Mouse (Mus musculus) embryonic stem cell, embryonic (primary cell): ENCODE results near the gene Pgm5.
"Not testable (repeated sequence)": the region's sequence is repeated elsewhere in the genome, so short reads cannot be mapped to it uniquely, and the experiment has no call there.

Experiments used
- CTCF ChIA-PET, 4 experiments: fragments of 300-600 bp in 2 of 4; fragments of 350-600 bp in 2 of 4; sonication (Branson Sonifier 250); formaldehyde crosslinking; loops; one replicate each; lab custom pipeline; 2022; ENCODE audit warnings: inconsistent platforms in 2 of 4; lab: Charles Lee
- POLR2A ChIA-PET, 4 experiments: fragments of 300-600 bp in 2 of 4; fragments of 350-600 bp in 2 of 4; sonication (Branson Sonifier 250); formaldehyde crosslinking; loops; one replicate each; lab custom pipeline; 2022; ENCODE audit warnings: antibody characterized with exemption in 4 of 4, inconsistent platforms in 1 of 4; lab: Charles Lee

The Pgm5 gene

DNA sequence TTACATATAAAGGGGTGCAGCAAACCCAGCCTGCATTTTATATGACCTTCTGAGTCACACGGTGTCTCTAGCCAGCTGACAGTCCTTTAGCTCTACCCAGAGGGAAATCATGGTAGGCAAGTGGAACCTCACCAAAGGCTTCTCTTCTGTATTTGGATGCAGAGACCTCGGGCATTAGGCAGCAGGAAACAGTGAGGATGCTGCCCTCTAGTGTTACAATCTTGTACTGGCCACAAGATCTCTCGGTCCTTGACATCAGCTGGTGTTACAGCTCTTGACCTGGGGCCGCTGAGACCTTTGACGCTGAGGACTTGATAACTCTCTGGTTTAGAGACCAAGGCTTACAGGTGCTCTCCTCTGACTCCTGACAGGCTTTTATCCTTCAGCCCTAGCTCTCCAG lies 23.8 kb upstream of the Pgm5 start:
- POLR2A ChIA-PET, result no interaction called here
- CTCF ChIA-PET, result interaction anchor here (0.5 to 2.0 kb wide), 29 partner anchors 11 to 1830 kb away, joined by 3 to 12 read pairs (median 3); partner anchors contain the start of gene Fxn (in 1 of the 4)

DNA sequence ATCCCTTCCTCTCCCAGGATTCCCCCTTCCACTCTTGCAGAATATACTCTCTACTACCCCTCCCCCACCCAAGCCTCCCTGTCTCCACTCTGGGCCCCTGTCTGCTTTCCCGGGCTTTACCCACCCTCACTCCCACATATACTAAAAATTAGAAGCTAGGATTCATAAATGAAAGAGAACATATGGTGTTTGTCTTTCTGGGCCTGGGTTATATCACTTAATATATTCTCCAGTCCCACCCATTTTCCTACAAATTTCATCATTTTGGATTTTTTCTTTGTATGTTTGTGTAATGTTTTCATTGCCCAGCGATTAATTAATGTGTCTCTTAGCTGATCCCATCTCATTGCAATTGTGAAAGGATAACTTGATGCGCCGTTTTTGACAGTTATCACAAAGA lies 19.6 kb upstream of the Pgm5 start:
- ChIA-PET POLR2A (interaction anchor here in 2 of 4 experiments (0.6 to 0.7 kb wide), 3 partner anchors 13 to 649 kb away, joined by 3 to 8 read pairs (median 4); no protein-coding TSS in a partner anchor), CTCF (interaction anchor here (0.6 to 0.7 kb wide), 4 partner anchors 42 to 785 kb away, joined by 3 to 4 read pairs (median 4); no protein-coding TSS in a partner anchor)

DNA sequence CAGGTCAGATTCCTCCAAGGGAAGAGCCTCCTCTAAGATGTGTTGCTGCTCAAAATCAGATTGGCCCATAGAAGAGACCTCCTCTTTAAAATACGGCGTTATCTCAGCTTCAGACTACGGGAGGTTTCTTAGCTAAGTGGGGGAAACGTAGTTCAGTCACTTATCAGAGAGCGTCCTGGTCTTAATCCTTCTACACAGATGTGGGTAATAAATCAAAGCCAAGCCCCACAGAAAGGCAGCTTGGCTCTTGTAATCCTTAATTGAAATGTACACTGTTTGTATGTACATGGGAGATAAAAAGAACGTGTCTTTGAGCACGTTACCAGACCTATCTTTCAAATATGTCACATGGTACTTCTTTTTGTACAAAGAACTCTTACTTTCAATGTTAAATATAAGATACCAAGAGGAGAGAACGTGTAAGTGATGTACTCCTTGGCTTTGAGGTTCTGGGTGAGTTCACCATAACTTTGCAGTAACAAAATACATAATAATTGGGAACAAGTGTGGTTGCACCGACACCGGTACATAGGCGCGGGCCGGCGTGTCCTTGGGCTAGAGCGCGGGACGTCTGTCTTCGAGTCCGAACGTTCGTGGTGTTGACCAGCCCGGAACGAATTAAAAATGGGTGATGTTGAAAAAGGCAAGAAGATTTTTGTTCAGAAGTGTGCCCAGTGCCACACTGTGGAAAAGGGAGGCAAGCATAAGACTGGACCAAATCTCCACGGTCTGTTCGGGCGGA lies 13.6 kb upstream of the Pgm5 start, which contains the start of gene Gm10053:
Gm10053 (plus strand) TSS at position 558 of the 742 bp plus-strand sequence.
- POLR2A ChIA-PET, CTCF ChIA-PET: not testable (repeated sequence)

DNA sequence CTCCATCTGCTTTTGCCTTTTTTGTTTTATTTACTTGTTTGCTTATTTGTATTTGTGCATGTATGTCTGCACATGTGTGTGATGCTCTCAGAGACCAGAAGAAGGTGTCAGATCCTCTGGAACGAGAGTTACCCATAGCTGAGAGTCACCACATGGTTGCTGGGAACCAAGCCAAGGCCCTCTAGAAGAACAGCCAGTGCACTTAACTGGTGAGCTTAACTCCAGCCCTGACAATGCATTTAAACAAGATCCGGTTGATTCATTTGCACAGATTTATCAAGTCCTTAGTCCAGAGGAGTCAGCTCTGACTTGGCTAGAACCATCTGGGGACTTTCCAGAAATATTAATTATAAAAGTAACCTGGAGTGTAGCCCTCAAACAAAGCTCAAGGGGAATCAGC lies 12.2 kb upstream of the Pgm5 start:
- CTCF ChIA-PET, result interaction anchor here in 3 of 4 experiments (0.5 to 1.0 kb wide), 4 partner anchors 14 to 386 kb away, joined by 3 to 6 read pairs (median 3); no protein-coding TSS in a partner anchor

DNA sequence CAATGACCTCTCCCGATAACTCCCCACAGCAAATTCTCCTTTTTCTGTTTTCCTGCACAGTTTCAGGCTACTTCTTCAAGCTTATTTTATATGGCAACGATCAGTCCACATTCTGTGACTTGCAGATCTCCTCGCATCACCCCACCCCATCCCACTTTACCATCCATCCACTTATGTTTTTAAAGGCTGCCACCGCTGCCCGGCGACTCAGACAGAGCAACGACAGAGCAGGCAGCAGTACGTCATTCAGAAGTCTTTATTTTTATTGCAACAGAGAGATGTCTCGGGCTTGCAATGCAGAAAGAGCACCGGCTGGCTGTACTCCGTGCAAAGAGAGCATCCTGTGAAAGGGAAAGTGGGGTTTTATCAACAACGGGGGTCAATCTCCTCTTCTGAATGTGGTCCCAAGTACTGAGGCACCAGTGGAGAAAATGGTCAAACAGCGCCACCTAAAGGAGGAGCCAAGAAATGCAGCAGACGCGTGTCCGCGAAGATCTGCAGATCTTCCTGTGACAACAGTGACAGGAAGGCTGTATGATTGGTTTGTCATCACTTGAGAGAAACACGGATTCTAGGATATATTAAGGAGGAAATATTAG lies 9.5 kb upstream of the Pgm5 start:
- POLR2A ChIA-PET, result no interaction called here

More for the DNA sequence above, 12.2 kb upstream of the Pgm5 start:
- POLR2A ChIA-PET, result interaction anchor here in 2 of 4 experiments (0.6 to 0.7 kb wide), 2 partner anchors 371 to 917 kb away, joined by 3 read pairs; no protein-coding TSS in a partner anchor

DNA sequence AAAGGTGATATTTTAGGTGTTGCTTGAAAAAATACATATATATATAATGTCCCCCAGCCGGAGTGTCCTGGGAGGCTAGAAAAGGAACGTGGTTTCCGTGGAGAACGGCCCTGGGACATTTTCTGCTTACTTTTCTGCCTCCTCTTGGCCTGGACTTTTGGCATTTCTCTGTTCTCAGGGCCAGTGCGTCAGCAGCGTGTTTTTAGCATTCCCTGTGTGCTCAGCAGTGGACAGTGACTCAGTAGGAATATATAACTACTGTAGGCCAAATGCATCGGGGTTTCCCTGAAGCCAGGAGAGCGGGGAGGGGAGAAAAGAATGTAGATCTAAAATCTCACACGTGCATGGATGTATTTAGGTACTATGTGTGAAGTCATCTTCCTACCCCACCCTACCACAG lies 3.8 kb upstream of the Pgm5 start:
- POLR2A ChIA-PET, result interaction anchor here in 1 of 4 experiments (1.5 kb wide), 1 partner anchor 10 kb away, joined by 3 read pairs; no protein-coding TSS in a partner anchor
- CTCF ChIA-PET, result interaction anchor here in 1 of 4 experiments (1.2 kb wide), 1 partner anchor 585 kb away, joined by 3 read pairs; the partner anchor contains the start of gene Fxn

More for the DNA sequence above, 9.5 kb upstream of the Pgm5 start:
- CTCF ChIA-PET, result interaction anchor here in 3 of 4 experiments (0.5 to 1.5 kb wide), 11 partner anchors 14 to 570 kb away, joined by 3 to 8 read pairs (median 3); no protein-coding TSS in a partner anchor

DNA sequence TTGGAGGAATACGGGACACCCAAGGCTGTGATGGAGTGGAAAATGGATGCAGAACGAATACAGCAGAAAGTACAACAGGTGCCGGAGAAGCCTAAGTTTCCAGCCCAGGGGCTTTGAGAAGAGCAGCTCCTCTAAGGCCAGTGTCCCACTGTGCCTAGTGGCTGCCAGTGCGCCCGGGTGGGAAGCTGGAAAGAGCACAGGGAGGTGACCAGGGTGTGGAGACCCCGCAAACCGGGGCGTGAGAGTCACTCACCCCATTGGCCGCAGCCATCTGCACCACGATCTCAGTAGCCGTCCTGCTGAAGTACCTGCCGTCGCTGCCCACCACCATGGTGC lies 411 bp downstream of the Pgm5 start:
- CTCF ChIA-PET, result interaction anchor here in 2 of 4 experiments (1.1 to 1.8 kb wide), 4 partner anchors 10 to 560 kb away, joined by 3 to 6 read pairs (median 5); no protein-coding TSS in a partner anchor
- POLR2A ChIA-PET, result interaction anchor here in 1 of 4 experiments (1.3 kb wide), 1 partner anchor 581 kb away, joined by 4 read pairs; the partner anchor contains the start of gene Fxn

DNA sequence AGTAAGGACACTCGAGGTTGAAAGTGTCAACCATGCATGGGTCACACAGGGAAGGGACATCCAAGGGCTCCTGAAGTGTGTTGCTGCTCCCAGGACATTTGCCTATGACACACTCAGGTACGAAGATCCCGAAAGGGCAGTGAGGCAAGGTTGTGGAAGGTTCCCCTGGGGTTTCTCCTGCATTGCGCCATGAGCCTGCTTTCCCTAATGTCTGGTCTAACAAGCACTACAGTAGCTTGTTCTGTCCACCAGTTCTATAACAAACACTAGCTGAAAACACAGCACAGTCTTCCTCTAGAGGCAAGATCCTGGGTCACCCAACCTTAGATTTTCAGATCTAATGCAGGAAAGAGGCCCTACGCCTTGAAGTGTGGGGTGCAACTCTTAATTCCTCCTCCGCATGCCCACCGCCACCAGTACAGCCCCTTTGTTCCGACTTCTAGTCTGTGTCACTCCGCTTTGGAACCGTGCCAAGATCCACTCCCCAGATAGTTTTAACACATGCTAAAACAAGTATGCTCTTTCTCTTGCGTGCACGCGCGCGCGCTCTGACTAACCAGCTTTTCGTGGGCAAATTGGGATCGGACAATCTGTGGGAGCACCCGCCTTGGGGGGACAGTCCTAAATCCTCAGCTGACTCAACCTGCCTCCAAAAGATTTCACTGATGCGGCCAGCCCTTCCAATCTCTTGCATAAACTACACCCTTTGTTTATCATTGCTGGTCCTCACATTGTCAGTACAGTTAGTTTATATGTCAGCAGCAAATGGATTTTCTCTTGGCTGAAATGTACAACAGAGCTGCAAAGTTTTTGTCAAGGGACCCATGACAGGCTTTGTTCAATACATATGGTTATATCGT lies 10.0 kb downstream of the Pgm5 start:
- CTCF ChIA-PET, result interaction anchor here in 3 of 4 experiments (0.6 to 1.3 kb wide), 6 partner anchors 9 to 611 kb away, joined by 3 to 5 read pairs (median 3); no protein-coding TSS in a partner anchor
- POLR2A ChIA-PET, result no interaction called here

DNA sequence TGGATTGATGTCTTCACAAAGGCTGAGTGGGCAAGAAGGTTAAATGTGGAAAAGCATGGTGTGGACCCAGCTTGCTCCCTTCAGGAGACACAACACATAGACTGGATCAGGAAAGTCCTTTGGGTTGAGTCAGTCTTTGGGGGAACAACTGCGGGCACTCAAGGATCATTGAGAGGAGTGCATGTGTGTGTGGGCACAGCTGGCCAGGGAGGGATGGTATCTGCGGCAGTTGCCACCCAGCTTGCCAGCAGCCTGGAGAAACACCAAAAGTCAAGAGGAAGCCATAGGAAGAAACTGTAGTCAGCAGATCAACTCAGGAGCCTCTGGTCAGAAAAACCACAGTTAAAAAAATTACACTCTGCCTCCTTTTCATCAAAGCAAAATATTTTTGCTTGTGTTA lies 12.8 kb downstream of the Pgm5 start:
- ChIA-PET POLR2A (no interaction called here), CTCF (no interaction called here)

DNA sequence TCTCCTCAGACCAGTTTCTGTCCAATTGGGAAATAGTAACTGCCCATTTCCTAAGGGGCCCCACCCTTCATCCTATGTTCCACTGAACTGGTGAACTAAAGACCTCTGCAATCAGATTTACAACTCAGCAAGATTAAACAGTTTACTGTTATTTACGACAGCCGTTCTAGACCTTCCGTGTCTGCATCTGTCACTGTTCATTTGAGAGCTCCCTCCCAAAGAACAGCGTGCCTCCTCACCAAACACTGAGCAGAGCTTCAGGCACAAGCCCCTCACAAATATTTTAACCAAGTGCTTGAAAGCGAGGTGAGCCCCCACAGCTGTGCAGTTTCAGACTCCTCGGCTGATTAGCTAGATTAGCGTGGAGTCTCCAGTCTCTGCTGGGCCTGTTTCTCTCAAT lies 13.3 kb downstream of the Pgm5 start:
- ChIA-PET POLR2A (interaction anchor here in 1 of 4 experiments (1.1 kb wide), 1 partner anchor 113 kb away, joined by 3 read pairs; the partner anchor contains the start of gene Cbwd1), CTCF (no interaction called here)

DNA sequence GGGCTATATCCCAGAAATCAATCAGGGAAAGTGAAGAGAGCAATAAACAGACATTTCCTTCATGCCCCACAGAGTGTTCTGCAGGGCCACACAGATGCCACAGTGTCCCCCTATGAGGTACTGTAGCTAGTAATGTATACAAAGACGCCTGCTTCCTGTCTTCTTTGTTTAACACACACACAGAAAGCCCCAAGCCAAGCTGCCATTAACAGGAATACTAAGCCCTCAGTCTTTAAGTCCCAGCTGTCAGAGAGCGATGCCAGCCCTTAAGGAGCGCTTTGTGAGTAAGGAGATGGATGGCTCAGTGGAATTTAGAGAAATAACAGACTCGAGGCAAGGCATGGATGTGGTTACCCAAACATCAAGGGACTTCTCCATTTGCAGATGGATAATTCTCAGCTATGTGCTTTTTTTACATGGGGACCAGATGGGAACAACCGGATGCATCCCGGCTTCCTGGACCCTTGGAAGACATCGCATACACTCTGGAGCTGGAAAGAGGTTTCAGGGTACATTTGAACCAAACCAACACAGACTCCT lies 16.6 kb downstream of the Pgm5 start:
- CTCF ChIA-PET, result no interaction called here
- POLR2A ChIA-PET, result no interaction called here

DNA sequence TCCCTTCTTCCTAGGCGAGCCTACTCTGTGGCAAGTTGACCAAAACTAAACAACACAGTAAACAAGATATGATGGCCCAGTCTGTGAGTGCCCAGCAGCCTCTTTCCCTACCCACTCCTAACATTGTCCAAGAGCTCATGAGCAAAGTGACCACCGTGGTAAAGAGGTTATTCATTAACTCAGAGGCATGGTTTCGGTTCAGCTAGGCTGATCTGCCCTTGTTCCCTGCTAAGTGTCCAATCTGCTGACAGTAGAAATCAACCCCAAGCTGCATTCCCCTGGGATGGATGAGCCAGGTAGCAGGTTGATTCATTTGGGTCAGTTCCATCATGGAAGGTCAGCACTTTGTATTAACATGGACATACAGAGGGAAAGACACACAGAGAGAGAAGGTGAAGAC lies 19.6 kb downstream of the Pgm5 start:
- ChIA-PET CTCF (no interaction called here), POLR2A (interaction anchor here in 1 of 4 experiments (1.0 kb wide), 1 partner anchor 12 kb away, joined by 3 read pairs; no protein-coding TSS in a partner anchor)

DNA sequence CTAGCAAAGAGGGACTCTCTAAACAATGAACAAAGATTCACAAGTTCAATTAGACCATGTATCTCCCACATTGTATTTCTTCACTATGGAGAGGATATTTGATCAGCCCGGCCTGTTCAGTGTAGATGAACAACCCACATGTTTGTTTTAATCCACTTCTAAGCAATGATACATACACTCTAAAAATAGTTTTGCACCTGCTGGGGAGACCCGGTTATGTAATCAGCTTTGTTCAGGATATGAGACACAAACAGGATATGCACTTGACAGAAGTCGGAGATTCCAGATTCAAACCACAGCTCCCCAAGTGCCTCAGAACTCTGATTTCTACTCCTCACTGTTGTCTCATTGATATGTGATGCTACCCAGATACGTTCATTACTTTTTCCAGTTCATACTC lies 37.1 kb downstream of the Pgm5 start:
- POLR2A ChIA-PET, result no interaction called here
- CTCF ChIA-PET, result no interaction called here

DNA sequence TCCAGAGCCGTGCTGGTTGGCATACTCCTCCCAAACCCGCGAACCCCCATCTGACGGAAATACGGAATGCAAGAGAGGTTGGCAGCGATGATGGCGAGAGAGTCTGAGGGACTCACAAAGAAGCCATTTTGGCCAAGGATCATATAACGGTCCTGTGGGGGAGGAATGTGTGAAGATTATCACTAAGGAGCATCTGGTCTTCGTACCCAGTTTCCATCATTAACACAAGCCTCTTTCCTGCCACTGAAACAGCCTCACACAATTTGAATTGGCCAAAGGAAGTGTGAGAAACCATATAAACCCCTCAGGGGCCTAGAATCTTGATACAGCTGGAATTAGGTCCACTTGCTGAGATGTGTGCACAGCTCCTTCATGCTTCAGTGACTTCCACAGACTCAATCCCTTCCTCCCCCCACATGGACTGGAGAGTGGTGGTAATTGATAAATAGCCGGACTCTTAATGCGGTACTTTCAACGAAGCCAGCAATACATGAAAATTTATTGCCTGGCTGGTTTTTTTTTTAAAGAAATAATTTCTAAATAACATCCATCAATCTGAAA lies 45.9 kb downstream of the Pgm5 start:
- CTCF ChIA-PET, result interaction anchor here in 1 of 4 experiments (0.5 to 0.6 kb wide), 2 partner anchors 46 to 310 kb away, joined by 3 to 9 read pairs; no protein-coding TSS in a partner anchor
- POLR2A ChIA-PET, result no interaction called here

DNA sequence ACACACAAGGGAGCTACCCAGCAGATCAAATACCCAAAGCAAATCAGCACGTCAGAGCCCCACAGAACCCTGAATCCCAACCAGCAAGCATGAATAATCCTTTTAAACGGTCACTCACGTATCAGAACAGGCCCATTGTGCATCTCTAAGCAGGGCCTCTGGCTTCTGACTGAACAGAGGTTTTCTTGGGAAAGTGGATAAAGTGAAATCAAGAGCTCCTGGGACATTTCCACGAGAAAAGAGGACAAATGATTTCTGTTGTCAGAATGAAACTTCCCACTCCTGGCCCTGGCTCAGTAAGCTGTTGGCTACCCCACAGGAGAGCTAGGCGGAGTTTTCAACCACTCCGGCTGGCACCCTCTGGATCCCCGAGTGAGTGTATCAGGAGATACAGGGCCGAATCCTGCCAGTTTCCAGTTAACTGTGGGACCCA lies 48.8 kb downstream of the Pgm5 start:
- ChIA-PET POLR2A (interaction anchor here in 1 of 4 experiments (0.5 kb wide), 1 partner anchor 834 kb away, joined by 3 read pairs; no protein-coding TSS in a partner anchor), CTCF (no interaction called here)

DNA sequence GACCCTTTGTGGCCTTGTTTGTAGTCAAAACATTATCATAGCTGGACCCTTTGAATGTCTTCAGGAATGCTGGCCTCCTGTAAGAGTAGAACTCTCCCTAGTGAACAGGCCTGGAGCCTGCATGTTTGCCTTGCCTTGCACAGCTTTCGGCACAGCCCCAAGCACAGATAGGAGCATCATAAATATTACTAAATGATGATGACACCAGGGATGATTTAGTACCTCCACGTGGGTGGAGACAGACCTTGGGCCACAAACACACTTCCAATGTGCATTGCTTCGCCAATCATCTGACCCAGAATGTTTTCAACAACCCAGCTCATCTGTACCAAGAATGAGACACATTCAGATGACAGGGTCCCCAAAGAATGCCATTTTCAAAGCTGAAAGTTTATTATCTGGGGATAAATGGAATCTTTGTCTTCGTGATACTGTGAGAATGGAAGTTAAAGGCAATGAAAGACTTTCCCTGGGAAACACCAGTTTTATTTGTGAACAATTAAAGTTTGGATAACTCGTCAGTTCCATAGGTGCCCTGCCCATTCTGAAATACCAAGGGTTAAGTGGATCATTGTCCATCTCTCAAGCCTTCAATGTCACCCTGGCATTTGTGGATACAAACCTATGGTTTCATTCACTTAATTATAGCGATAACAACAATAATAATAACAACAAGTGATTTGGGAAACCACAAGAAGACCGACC lies 49.4 kb downstream of the Pgm5 start:
- ChIA-PET POLR2A (interaction anchor here in 1 of 4 experiments (0.5 kb wide), 1 partner anchor 834 kb away, joined by 3 read pairs; no protein-coding TSS in a partner anchor), CTCF (no interaction called here)

DNA sequence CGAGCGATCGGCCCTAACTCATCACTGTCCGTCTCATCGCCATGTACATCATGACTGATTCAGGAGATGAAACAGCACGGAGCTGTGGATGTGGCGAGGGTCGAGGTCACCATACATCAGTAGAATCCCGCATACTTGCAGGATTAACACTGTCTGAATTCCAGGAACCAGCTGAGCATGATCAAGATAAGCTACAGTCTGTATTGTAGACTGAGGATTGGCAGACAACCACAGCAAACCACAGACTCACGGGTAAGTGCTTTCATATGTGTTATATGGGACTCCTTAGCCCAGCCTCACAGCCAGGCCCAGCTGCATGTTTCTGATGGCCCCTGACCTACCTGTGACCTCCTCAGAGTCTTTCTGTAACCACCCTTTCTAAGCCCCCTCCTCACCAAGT lies 50.2 kb downstream of the Pgm5 start:
- ChIA-PET POLR2A (no interaction called here), CTCF (no interaction called here)
